Mouse (Mus musculus) megakaryocyte progenitor cell, adult 5-6 weeks (primary cell): Measurements from ENCODE around the gene Slc6a6. TPM values are rescaled to one million over a fixed set of nuclear protein-coding genes. Genes with fewer than 3 reads are reported as not detected.

Experiments used
- ATAC-seq: replicated peaks from 2 replicates; pipeline ENCODE4 v1.8.0; 2016; ENCODE audit warnings: mild to moderate bottlenecking, moderate TSS enrichment, inconsistent platforms; ENCODE audit not compliant: poor library complexity
- total RNA-seq, 2 experiments: library from RNA; stranded (forward) in 1 of 2; stranded (reverse) in 1 of 2; fragments of 157-497, 149-512 nt in 1 of 2; fragments of 200-1000 nt in 1 of 2; gene quantifications; 2 replicates each; pipeline versions ENCODE4 v1.2.3 to v1.2.4; 2015 to 2017

The Slc6a6 gene
- total RNA-seq, 2 experiments from 2014 or later = 20.7 to 34.6 TPM

DNA sequence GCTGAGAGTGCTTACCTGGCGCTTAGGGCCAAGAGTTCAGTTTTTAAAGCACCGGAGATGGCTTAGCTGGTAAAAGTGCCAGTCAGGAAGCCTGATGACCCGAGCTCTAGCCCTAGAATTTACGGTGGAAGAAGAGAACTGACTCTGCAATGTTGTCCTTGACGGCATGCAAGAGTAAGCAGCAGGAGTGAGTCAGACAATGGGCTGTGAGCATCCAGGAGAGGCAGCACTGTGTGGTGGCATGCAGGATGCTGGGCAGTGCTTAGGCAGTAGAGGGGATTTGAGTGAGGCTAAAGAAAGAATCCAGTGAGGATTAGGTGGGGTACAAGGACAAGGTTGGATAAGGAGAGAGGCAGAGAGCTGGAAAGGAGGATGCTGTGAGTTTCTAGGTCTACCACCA lies 15.6 kb upstream of the Slc6a6 start:
- no peak for ATAC-seq

GRCm38 (mm10) chr6:91669270-91669669 lies 14.6 kb upstream of the Slc6a6 start:
- ATAC-seq = no peak

- ATAC-seq = no peak
These were observed 13.6 kb upstream of the Slc6a6 start for GRCm38 (mm10) chr6:91670224-91670623.

DNA sequence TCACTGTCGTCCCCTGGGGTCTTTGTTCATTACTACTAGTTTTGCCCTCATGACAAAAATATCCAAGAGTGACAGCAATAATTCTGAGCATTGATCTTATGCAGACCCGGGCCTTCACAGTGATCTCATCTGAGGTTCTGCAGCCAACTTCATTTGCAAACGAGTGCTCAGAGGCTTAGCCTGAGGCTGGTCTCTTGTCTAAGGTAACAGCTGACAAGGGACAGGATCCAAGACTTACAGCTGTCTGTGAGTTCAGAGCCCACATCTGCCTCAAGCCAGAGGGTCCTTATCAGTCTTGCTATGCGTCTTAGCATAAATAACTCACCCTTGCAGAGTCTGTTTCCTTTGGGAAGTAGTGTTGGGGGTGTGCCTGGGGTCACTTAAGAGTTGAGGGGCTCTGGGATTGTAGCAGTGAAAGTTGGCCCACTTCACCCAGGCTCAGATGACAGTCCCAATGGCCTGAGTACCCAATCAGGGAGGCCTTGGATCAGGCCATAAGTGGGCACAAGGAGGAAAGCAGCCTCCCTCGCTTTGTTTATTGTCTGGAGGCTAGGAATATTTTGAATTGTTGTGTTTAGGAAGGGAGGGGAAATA lies 9.0 kb upstream of the Slc6a6 start:
- no peak for ATAC-seq

GRCm38 (mm10) chr6:91678506-91679094 lies 5.3 kb upstream of the Slc6a6 start:
- no peak for ATAC-seq

- peak; percentile 71 for ATAC-seq
These were observed 4.7 kb upstream of the Slc6a6 start for GRCm38 (mm10) chr6:91679095-91679577.

GRCm38 (mm10) chr6:91679716-91680115 lies 4.1 kb upstream of the Slc6a6 start:
- no peak for ATAC-seq

DNA sequence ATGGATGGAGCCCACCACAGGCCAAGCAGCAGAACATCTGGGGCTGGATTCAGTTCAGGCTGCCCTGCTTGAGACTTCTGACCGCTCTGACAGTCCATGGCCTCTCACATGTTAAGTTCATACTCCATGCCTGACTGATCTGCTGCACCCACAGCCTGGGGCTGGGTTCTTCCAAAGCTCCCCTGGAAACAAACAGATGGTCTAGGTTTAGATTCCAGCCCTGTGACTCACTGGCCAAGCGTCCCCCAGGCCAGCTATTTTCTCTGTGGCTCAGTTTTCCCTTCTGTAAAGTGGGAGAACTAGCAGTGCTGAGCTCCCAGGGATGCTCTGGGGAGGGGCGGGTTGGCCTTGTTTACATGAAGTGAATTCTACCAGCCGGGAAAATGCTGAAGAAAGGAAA lies 2.0 kb upstream of the Slc6a6 start:
- ATAC-seq = no peak

DNA sequence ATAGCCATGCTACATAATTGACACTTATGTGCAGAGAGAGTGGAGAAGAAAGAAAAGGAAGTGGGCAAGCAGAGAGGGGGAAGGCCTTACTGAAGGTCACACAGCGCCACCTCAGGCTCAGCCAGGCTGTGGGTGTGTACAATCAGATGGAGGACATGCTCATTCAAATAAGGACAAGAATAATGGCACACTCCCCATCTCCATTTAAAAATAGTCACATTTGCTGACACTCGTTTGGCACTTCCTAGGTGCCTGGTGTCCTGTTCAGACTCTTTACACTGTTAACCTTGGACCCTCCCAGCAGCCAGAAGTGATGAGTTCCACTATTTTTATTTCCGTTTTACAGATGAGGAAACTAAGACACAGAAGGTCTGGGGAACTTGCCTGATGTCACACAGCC lies 732 bp upstream of the Slc6a6 start:
- ATAC-seq = peak; percentile 41

GRCm38 (mm10) chr6:91684474-91684829 lies 599 bp downstream of the Slc6a6 start:
- ATAC-seq = peak; percentile 4

DNA sequence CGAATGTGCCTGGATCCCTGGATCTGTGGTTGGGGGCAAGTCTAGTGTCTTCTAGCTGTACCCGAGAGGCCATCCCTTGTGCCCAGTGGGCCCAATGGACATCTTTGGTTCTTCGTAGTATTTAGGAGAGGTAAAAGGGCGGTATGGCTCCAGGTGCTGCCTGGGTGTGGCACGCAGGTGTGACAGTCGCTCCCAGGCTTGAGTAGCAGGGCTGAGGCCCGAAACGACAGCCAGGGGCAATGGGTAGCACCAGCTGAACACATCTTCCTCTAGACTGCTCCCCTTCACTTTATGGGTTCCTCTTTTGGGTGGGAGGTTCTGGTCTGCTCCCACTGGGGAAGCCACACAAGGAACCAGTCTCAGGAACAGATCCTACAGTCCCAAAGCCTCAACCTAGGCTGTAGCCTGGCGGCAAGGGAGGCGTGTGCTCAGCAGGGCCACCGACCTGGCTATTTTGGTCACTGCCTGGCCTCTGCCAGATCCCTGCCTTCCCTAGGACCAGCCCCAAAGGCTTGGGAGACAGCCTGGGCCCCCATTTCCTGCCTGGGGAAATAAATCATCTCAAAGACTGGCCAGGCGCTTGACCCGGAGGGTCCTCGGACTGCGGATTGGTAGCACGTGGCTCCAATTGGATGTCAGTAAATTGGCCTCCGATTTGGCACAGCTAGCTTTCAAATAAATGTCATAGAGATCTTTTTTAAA lies 1.1 kb downstream of the Slc6a6 start:
- peak; percentile 32 for ATAC-seq

- ATAC-seq = no peak
These were observed 1.7 kb downstream of the Slc6a6 start for GRCm38 (mm10) chr6:91685533-91685883.

GRCm38 (mm10) chr6:91685896-91686295 lies 2.0 kb downstream of the Slc6a6 start:
- no peak for ATAC-seq

DNA sequence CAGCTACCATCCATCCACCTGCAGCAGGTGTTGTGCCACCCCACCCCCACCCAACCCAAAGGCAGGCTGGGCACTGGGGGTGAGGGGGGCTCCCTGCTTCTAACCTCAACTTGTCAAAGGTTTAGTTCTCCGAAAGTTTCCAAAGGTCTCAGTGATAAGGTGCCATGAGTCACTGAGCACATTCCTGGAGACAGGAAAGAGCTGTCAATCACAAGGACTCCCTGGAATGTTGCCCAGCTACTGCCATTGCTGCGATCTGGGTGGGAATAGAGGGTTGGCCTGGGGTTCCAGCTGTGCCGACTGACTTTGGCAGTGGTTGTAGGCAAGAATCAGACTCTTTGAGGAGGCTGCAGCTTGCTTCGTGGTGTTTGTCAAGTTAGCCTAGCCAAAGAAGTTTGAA lies 2.7 kb downstream of the Slc6a6 start:
- ATAC-seq = no peak

GRCm38 (mm10) chr6:91688021-91688420 lies 4.2 kb downstream of the Slc6a6 start:
- ATAC-seq = no peak

DNA sequence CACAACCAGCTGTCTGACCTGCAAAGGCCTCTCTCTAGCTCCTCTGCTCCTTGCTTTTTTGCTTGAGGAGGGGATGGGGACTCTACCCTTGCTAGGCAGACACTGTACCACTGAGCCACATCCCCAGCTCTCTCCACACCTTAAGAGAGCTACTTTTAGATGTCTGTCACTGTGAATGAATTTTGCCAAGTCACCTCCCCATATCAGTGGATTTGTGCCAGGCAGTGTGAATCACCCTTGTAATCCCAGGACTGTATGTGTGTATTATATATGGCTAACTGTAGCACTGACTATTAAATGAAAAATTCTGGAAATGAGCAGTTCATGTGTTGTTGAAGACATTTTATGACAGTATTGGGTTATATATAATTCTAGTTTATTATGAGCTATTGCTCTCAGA lies 5.4 kb downstream of the Slc6a6 start:
- peak; percentile 48 for ATAC-seq

GRCm38 (mm10) chr6:91690222-91690621 lies 6.4 kb downstream of the Slc6a6 start:
- no peak for ATAC-seq

DNA sequence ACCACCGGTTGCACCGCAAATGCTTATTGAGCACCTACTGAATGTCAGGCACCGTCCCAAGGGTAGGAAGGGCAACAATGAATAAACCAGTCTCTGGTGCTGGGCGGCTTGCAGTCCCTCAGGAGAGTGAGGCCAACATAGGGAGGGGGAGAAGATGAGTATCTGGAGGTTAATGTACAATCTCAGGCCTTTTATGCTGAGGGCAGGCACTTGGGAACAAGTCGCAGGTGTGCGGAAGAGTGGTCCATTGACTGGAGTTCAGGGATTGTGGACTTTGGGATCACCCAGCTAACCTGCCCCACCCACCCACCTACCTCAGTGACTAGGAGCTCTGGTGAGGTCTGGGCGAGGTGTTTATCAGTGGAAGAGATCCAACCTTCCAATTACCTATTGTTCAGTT lies 6.8 kb downstream of the Slc6a6 start:
- no peak for ATAC-seq

GRCm38 (mm10) chr6:91691576-91691975 lies 7.7 kb downstream of the Slc6a6 start:
- no peak for ATAC-seq

DNA sequence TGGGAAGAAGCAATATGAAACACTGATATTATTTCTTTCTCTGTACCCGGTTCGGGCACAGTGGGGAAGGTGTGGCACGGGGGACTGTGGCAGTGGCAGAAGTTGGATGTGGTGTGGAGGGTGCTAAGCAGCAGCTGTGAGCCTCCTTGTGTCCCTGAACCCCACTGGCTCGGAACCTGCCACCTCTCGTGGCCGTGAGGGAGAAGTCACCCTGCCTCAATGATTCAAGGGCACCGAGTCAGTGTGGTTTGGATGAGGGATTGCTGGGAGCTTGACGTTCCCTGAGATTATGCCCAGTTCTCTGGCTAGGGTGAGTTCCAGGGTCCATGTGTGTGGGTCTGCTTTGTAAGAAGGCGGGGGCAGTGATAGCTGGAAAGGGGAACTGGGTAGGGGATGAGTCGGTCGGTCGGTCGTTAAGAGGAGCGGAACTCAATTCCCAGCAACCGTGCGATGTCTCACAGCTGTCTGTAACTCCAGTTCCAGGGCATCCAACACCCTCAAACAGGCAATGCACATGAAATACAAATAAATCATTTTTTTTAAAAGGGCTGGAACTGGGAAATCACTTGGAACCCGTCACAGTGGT lies 9.5 kb downstream of the Slc6a6 start:
- peak; percentile 45 for ATAC-seq

DNA sequence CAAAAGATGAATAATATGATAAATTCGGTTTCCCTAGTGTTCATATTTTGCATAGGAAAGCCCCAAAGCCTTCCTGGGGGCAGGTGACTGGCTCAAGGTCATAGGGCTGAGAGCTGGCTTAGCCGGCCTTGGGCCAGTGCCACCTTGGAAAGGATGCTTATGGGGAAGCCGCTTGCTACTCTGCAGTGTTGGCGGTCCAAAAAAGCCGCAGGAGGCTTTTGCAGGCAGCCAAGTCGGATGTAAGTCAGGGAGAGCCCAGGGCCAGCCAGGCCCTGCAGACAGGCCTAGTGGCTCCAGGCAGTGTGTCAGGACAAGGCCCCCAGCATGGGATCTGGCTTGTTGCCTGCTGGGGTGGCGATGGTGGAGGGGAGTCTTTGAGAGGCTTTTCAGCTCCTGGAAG lies 10.8 kb downstream of the Slc6a6 start:
- ATAC-seq = no peak

- ATAC-seq = peak; percentile 45
These were observed 15.0 kb downstream of the Slc6a6 start for GRCm38 (mm10) chr6:91698831-91699230.
